Mouse (Mus musculus) frontal cortex, adult (tissue): ENCODE data around the gene Cacna2d3.
A peak's percentile ranks its signal among the peaks of the same experiment; 100 is the strongest.

Source experiments
- ATAC-seq: cut with Nextera tagmentation; 2 replicates; pipeline ENCODE4 v1.9.2; 2017; ENCODE audit warnings: mild to moderate bottlenecking, moderate library complexity, mixed read lengths; ENCODE audit not compliant: low TSS enrichment

The Cacna2d3 gene

GRCm38 (mm10) chr14:29015896-29016295 lies 705.8 kb downstream of the Cacna2d3 start:
- ATAC-seq, result no peak

GRCm38 (mm10) chr14:29014680-29015079 lies 707.0 kb downstream of the Cacna2d3 start:
- ATAC-seq, result no peak

DNA sequence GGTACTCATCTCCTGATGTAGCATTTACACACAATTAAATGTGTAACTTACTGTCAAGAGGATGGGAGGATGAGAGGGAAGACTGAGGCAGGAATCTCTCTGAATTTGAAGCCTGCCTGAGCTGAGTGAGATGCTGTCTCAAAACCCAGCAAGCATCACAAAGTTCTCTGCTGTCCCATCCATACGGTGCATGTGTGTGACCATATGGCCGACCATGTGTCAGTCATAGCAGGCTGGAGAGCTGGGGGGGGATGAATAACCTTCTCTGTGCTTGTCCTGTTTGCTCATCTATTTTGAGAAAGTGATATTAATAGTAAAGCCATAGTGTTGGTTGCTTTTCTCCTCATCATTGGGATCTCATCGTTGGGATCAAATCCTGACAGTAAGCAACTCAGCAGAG lies 708.5 kb downstream of the Cacna2d3 start:
- ATAC-seq, result no peak

GRCm38 (mm10) chr14:29009644-29010043 lies 712.0 kb downstream of the Cacna2d3 start:
- no peak for ATAC-seq

DNA sequence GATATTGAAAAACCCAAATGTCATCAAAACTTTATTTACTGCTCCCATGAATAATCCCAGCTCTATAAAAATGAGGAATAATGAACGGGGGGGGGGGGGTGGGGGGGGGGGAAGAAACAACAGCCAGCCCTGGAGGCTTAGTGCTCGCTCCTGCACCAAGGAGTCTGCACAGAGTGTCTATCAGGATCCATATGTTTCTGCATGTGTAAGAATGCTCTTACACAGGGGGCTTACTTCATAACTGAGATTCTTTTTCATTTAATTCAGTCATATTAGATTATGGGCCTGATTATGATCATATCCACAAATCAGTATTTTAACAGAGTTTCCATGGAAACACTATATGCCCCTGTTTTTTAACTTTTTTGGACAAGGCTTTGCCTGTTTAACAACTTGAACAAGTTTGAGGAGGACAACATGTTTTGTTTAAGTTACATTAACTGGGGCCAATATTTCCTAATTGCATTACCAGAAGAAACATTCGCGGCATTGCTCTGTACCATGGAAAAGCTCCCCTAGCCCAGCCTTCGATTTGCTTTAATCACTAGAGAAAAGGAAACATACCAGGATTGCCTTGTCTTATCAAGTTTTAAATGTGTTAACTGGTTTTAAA lies 716.3 kb downstream of the Cacna2d3 start:
- ATAC-seq, result no peak

DNA sequence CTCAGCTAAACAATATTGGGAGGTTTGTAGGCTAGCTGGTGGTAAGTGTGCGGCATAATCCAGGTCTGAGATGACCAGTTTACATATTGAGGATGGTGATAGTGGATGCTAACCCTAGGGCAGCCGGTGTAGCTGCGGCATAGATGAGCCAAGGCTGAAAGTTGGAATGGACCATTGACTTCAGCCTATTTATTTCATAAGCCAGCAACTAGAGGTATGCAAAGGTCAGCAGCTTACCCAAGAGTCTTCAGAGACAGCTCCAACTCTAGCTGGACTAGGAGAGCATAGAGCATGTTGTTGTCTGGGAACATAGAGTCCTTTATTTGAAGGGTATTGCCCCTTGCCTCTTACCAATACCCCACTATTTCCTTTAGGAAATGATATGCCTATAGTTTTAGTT lies 725.1 kb downstream of the Cacna2d3 start:
- no peak for ATAC-seq

- no peak for ATAC-seq
Measured at GRCm38 (mm10) chr14:28988211-28988900, 733.3 kb downstream of the Cacna2d3 start.

DNA sequence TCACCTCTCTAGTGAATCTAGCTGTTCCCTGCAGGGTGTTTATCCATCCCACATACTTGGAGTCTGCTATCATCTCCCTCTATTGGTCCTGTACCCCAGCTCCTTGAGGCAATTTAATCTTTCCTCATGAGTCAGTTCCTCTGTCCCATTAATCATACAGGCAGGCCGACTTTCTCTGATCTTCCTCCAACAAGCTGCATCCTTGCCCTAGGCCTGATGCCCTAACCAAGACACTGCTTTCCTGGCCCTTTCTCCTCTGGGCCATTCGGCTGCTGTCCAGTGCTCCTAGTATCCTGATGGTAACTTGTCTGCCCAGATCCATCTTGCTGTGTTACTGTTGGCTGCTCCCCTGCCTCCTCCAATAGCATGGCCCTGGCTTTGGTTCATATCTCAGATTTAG lies 737.4 kb downstream of the Cacna2d3 start:
- ATAC-seq, result no peak

DNA sequence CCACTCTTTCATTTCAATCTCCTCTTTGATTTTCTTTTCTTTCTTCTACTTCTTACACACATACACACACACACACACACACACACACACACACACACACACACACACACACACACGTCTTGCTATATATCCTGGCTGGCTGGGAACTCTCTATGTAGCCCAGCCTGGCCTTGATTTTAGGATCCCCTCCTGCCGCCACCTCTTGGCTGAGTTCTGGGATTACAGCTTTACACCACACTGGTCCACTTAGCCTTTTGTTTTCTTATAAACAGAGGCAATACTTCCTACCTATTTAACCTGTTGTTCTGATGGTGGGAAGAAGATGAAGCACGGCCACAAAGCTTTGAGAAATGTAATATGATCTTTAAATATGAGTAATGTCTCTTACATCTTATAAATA lies 741.2 kb downstream of the Cacna2d3 start:
- no peak for ATAC-seq

DNA sequence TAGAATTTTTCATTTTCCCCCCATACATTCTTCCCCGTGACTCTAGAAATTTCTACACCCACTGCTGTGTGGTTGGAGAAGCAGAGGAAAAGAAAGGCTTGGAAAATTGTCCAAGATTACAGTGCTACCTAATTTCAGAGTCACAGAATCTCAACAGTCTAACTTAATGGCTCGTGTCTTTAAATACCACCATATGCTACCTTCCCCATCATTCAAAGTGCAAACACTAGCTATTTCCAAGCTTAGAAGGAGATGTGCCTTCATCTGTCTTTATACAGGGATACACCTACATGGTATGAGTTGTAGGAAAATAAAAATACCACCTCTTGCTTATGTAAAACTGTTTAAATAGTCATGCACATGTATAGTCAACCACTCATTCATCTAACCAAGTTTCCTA lies 742.4 kb downstream of the Cacna2d3 start:
- ATAC-seq, result peak; percentile 79

DNA sequence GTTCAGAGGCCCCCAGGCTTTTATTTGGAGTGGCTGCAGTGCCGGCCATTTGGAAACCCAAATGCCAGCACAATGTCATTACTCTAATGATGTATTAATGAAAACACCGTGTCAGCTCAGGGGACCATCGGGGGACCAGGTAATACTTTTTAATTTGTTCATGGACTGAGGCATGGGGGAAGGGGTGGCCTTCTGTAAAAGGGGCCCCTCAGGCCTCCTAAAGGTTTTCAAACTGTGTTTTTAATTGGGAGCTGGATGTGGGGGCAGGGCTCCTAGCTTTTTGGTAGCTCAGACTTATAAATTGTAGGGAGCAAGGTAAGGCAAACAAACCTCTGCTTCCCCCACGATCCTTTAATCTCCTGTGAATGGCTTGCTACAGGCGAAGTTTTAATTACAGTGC lies 749.0 kb downstream of the Cacna2d3 start:
- no peak for ATAC-seq

DNA sequence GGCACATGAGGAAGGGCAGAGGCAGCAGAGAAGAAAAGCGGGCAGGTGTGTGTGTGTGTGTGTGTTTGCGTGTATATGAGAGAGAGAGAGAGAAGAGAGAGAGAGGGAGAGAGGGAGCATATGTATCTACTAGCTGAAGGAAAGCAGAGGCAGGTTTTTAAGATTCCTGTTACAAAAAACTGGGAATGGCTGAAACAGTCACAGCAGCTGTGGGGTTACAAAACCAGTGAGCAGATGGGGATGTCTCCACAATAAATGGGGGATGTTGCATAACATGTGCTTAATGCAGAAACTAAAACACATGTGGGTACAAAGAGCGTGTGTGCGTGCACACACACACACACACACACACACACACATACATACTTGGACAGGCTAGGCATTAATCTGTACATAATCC lies 752.4 kb downstream of the Cacna2d3 start:
- ATAC-seq, result peak; percentile 83

- no peak for ATAC-seq
Measured at GRCm38 (mm10) chr14:28966881-28967280, 754.8 kb downstream of the Cacna2d3 start.

GRCm38 (mm10) chr14:28961379-28961778 lies 760.3 kb downstream of the Cacna2d3 start:
- no peak for ATAC-seq

GRCm38 (mm10) chr14:28959042-28959441 lies 762.6 kb downstream of the Cacna2d3 start:
- ATAC-seq, result 0 out of 2 replicates have a peak, but pooled peaks have one; percentile 32

DNA sequence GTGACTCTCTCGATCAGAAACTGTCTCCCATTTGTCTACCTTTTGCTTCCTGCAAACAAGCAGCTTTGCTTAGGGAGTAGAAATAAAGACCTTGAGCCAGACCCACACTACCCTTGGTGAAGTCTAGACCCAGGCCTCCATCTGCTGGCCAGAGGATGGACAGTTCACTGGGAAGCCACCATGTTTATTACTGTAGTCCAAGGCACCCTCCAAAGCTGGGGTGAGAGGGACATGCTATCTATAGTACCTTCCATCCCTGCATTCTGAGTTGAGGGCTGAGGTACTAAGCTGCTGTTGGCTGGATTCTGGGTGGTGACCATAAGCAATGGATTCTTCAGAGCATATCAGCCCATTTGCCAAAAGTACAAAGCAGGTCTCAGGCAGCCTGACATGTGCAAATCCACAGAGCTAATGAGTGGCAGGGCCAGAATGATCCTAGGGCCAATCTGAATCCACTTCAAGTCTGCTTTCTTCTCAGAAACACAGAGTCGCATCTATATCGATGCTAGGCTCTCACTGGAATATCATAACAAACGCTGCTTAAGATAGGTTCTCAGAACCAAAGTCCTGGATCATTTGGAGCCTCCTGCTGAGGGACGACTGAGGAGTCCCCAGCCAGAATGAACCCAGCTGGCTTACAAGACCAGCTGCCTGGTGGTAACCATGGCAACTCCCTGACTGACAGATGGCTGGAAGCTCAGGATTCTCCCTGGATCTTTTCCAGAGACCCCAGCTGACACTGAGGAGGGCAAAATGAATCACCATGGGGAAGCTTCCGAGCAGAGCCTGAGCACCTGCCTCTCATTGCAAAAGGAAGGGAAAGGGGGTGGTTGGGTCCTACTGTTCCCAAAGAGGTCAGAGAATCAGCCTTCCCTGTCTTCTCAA lies 763.3 kb downstream of the Cacna2d3 start:
- ATAC-seq, result peak; percentile 71

GRCm38 (mm10) chr14:28955181-28955580 lies 766.5 kb downstream of the Cacna2d3 start:
- no peak for ATAC-seq

- no peak for ATAC-seq
Measured at GRCm38 (mm10) chr14:28954588-28954987, 767.1 kb downstream of the Cacna2d3 start.

DNA sequence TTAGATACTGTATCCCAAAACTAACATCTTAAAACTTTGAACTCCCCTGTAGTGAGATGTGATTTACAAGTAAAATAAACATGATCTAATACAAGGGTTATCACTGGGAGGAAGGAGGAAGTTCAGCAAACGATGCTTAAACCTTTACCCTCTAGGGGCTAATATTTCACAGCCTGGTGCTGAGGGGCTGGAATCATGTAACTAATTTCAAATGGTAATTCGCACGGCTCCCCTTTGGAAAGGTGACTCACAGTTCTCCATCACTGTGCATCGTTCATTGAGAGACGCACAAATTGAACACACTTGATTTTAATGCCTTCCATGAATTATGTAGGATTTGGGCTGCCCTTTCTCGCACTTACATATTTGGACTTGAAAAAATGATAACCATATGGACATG lies 767.6 kb downstream of the Cacna2d3 start:
- no peak for ATAC-seq

- ATAC-seq, result no peak
Measured at GRCm38 (mm10) chr14:28953409-28953808, 768.3 kb downstream of the Cacna2d3 start.

GRCm38 (mm10) chr14:28950499-28950898 lies 771.2 kb downstream of the Cacna2d3 start:
- no peak for ATAC-seq

DNA sequence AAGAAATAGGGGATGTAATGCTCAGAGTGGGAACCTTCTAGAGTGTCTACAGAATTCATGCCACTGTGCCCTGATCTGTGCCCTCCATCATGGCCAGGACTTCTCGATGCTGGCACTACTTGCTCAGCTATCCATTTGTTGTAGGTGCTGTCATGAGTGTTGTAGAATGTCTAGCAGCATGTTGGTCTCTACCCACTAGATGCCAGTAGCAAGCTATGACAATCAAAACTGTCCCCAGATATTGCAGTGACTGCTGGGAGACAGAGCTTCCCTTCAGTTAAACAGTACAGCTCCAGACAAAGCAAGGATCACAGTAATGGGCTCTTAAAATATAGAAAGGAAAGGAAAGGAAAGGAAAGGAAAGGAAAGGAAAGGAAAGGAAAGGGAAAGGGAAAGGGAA lies 771.9 kb downstream of the Cacna2d3 start:
- ATAC-seq, result no peak
